8 mouse cellular contexts compared by ENCODE assay signal in the genomic region with DNA sequence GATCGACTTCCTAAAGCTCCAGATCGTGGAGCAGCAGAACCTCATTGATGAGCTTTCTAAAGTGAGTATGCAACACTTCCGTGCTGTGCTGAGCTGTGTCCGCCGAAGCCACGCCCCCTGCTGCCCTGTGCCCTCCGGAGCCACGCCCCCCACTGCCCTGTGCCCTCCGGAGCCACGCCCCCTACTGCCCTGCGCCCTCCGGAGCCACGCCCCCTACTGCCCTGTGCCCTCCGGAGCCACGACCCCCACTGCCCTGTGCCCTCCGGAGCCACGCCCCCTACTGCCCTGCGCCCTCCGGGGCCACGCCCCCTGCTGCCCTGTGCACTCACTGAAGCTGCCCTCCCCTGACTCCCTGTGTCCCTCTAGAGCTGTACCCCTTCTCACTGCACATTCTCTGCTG.
DNase-seq lines count a peak whose midpoint lies in the region; ATAC-seq lines count a peak whose summit lies in the region.
"Had no signal": no experiment of that assay in that cellular context is flagged by ENCODE, and none has a peak within 500 bp of the region (broad histone marks: within the 10 kb centered on the region; RNA-seq: fewer than 3 reads in every experiment).

No protein-coding gene starts in this region.

- H3K27ac ChIP-seq in neural tube, embryonic 12.5 days = no peak overlapping the region
- no peak overlapping the region for H3K27ac ChIP-seq in intestine, embryonic 15.5 days
- H3K27ac ChIP-seq in liver, embryonic 11.5 days (ENCODE audit: low read depth, low read length) = no peak overlapping the region

- 11% methylated on average over 18 of the region's 20 CpGs for WGBS in neural tube, embryonic 12.5 days
- 11% methylated on average over 20 of the region's 20 CpGs for WGBS in intestine, embryonic 15.5 days
- WGBS in liver, embryonic 11.5 days = 19% methylated on average over 20 of the region's 20 CpGs

- no peaks in the 10 kb centered on the region for H3K9me3 ChIP-seq in neural tube, embryonic 12.5 days
- H3K9me3 ChIP-seq in intestine, embryonic 15.5 days = no peaks in the 10 kb centered on the region
- no peaks in the 10 kb centered on the region for H3K9me3 ChIP-seq in liver, embryonic 11.5 days (ENCODE audit: control insufficient read depth, low read length)

- H3K4me2 ChIP-seq in neural tube, embryonic 12.5 days (replicated peaks) = peak overlapping the region; percentile 44
- H3K4me2 ChIP-seq in intestine, embryonic 15.5 days (replicated peaks) = peak overlapping the region; percentile 54
- H3K4me2 ChIP-seq in liver, embryonic 11.5 days = peak overlapping the region; percentile 49

- DNase-seq in neural tube, embryonic 10.5 days (ENCODE audit: extremely low spot score, low spot score) = no peak
- DNase-seq in liver, embryonic 11.5 days (ENCODE audit: low spot score) = no peak
- peak; percentile 5 to 17 for DNase-seq in thymus, postnatal 36 days
- no peak for DNase-seq in urinary bladder, postnatal 10 days (ENCODE audit: low spot score)
- DNase-seq in left cerebral cortex, adult 9 months (ENCODE audit: low spot score in 2 of 2) = no peak
- DNase-seq: heart, adult 18-20 months had no signal

- H3K36me3 ChIP-seq in neural tube, embryonic 12.5 days = no peaks in the 10 kb centered on the region
- H3K36me3 ChIP-seq in intestine, embryonic 15.5 days = no peaks in the 10 kb centered on the region
- no peaks in the 10 kb centered on the region for H3K36me3 ChIP-seq in liver, embryonic 11.5 days (ENCODE audit: control insufficient read depth, insufficient read depth, low read length)

- no peaks in the 10 kb centered on the region for H3K27me3 ChIP-seq in neural tube, embryonic 12.5 days (replicated peaks)
- H3K27me3 ChIP-seq in intestine, embryonic 15.5 days (replicated peaks) = no peaks in the 10 kb centered on the region
- no peaks in the 10 kb centered on the region for H3K27me3 ChIP-seq in liver, embryonic 11.5 days (replicated peaks; ENCODE audit: control insufficient read depth, insufficient read depth, low read length)

- no peak overlapping the region for H3K4me3 ChIP-seq in neural tube, embryonic 12.5 days
- H3K4me3 ChIP-seq in intestine, embryonic 15.5 days (replicated peaks) = 0 out of 2 replicates have a peak overlapping the region, but pooled peaks have one; percentile 9
- H3K4me3 ChIP-seq in liver, embryonic 11.5 days (ENCODE audit: low read depth, low read length) = no peak overlapping the region

- peaks cover 5% of the 10 kb centered on the region for H3K4me1 ChIP-seq in neural tube, embryonic 12.5 days
- no peaks in the 10 kb centered on the region for H3K4me1 ChIP-seq in intestine, embryonic 15.5 days (replicated peaks)
- no peaks in the 10 kb centered on the region for H3K4me1 ChIP-seq in liver, embryonic 11.5 days (replicated peaks; ENCODE audit: control insufficient read depth, insufficient read depth, low read length)

- no peak for ATAC-seq in neural tube, embryonic 12.5 days (ENCODE audit: low FRiP score, low read depth)
- ATAC-seq in intestine, embryonic 15.5 days = peak; percentile 43; the same call in 1 of the 2 replicates
- ATAC-seq in liver, embryonic 11.5 days (replicated peaks; ENCODE audit: low FRiP score) = no peak

- no peak overlapping the region for H3K9ac ChIP-seq in neural tube, embryonic 12.5 days
- H3K9ac ChIP-seq in intestine, embryonic 15.5 days = no peak overlapping the region
- H3K9ac ChIP-seq in liver, embryonic 11.5 days (ENCODE audit: low read depth, low read length) = no peak overlapping the region

Comparison
In these comparisons a context has a peak if more than half of its experiments do, and no peak if none do; other contexts are left out.
1. DNase-seq: peak in thymus, postnatal 36 days (2 of 2); none in neural tube, embryonic 10.5 days (single experiment), liver, embryonic 11.5 days (single experiment), urinary bladder, postnatal 10 days (single experiment) and left cerebral cortex, adult 9 months (0 of 2).
2. Peak in every context shown above with its lines, with median percentiles within 50 percentile points of each other: H3K4me2 ChIP-seq.